Mouse (Mus musculus) myocyte (in vitro differentiated cells): ENCODE data around the gene Capn11. TPM values are rescaled to one million over a fixed set of nuclear protein-coding genes. Genes with fewer than 3 reads are reported as not detected.

Source experiments
- H3K27me3 ChIP-seq: one replicate; pipeline ENCODE4 v1.6.1; 2011; ENCODE audit not compliant: control insufficient read depth, insufficient read depth, insufficient read length
- H3K36me3 ChIP-seq: one replicate; pipeline ENCODE4 v1.6.1; 2011; ENCODE audit not compliant: control insufficient read depth, insufficient read depth
- H3K4me2 ChIP-seq: one replicate; pipeline ENCODE4 v1.6.1; 2011; ENCODE audit warnings: low read depth, control low read depth
- H3K4me3 ChIP-seq: one replicate; pipeline ENCODE4 v1.5.1; 2011; ENCODE audit warnings: mild to moderate bottlenecking, control low read depth, moderate library complexity
- H3K79me2 ChIP-seq: one replicate; pipeline ENCODE4 v1.6.1; 2011; ENCODE audit not compliant: control insufficient read depth, insufficient read depth
- H3ac ChIP-seq: one replicate; pipeline ENCODE4 v1.6.1; 2011; ENCODE audit not compliant: control insufficient read depth, insufficient read length
- CEBPB ChIP-seq: IDR thresholded peaks from 2 replicates; pipeline ENCODE4 v1.6.1; 2011; ENCODE audit warnings: mild to moderate bottlenecking, moderate library complexity; ENCODE audit not compliant: poor library complexity, insufficient read depth, severe bottlenecking
- E2F4 ChIP-seq: IDR thresholded peaks from one replicate; pipeline ENCODE4 v1.6.1; 2011; ENCODE audit warnings: mild to moderate bottlenecking, control low read depth, moderate library complexity; ENCODE audit not compliant: insufficient read depth
- MAX ChIP-seq: IDR thresholded peaks from one replicate; pipeline ENCODE4 v1.6.1; 2011; ENCODE audit warnings: low read depth, mild to moderate bottlenecking, control low read depth
- MYOD1 ChIP-seq, 3 experiments: IDR thresholded peaks; one replicate each; pipeline ENCODE4 v1.6.1; 2011; ENCODE audit warnings: control low read depth in 2 of 3, low read depth in 2 of 3, mild to moderate bottlenecking in 2 of 3, moderate library complexity in 1 of 3; ENCODE audit not compliant: insufficient read length in 2 of 3, control insufficient read depth in 1 of 3
- MYOG ChIP-seq, 3 experiments: IDR thresholded peaks; one replicate each; pipeline ENCODE4 v1.6.1; 2011; ENCODE audit warnings: control low read depth in 2 of 3, low read depth in 2 of 3, mild to moderate bottlenecking in 2 of 3; ENCODE audit not compliant: insufficient read length in 2 of 3, control insufficient read depth in 1 of 3, insufficient read depth in 1 of 3
- POLR2A ChIP-seq: IDR thresholded peaks from one replicate; pipeline ENCODE4 v1.6.1; 2011; ENCODE audit warnings: low read depth, mild to moderate bottlenecking, control low read depth, moderate library complexity; ENCODE audit not compliant: insufficient read length
- POLR2AphosphoS2 ChIP-seq: IDR thresholded peaks from one replicate; pipeline ENCODE4 v1.6.1; 2011; ENCODE audit warnings: low read depth, control low read depth; ENCODE audit not compliant: insufficient read length
- REST ChIP-seq: IDR thresholded peaks from one replicate; pipeline ENCODE4 v1.6.1; 2011; ENCODE audit warnings: mild to moderate bottlenecking, control low read depth, moderate library complexity; ENCODE audit not compliant: insufficient read depth, insufficient read length
- SRF ChIP-seq: IDR thresholded peaks from one replicate; pipeline ENCODE4 v1.6.1; 2011; ENCODE audit warnings: low read depth; ENCODE audit not compliant: control insufficient read depth, insufficient read length
- TCF12 ChIP-seq: IDR thresholded peaks from one replicate; pipeline ENCODE4 v1.6.1; 2011; ENCODE audit warnings: mild to moderate bottlenecking, control low read depth; ENCODE audit not compliant: poor library complexity, insufficient read depth, severe bottlenecking
- TCF3 ChIP-seq: IDR thresholded peaks from one replicate; pipeline ENCODE4 v1.6.1; 2011; ENCODE audit warnings: low read depth, control low read depth; ENCODE audit not compliant: insufficient read length
- USF1 ChIP-seq: IDR thresholded peaks from one replicate; pipeline ENCODE4 v1.6.1; 2011; ENCODE audit warnings: low read depth, mild to moderate bottlenecking, control low read depth, moderate library complexity
- polyA plus RNA-seq: library from polyadenylated mRNA; unstranded; fragments of >200 nt; fragmentation: generic; extraction: Trizol; gene quantifications from one replicate; pipeline ENCODE4 v1.2.1, GENCODE M21; 2012; ENCODE audit warnings: missing spikeins

The Capn11 gene
- polyA plus RNA-seq, 1 experiment = 0.38 TPM

DNA sequence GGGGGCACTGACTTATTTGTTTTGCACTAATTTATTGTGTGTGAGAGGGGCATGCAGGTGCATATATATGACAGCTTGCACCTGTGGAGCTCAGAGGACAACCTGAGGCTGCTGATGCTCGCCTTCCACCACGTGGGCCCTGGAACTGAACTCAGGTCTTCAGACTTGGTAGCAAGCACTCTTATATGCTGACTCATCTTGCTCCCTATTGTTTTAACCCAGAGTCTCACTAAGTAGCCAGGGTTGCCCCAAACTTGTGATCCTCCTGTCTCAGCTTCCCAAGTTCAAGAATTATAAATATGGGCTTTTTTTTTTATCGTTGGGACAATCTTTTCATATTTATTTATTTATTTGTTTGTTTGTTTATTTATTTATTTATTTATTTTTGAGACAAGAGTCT is 28.1 kb downstream of the Capn11 start:
- H3K79me2 ChIP-seq = no peaks in the 10 kb centered on the region
- H3ac ChIP-seq = no peak overlapping the region
- H3K4me2 ChIP-seq = no peak overlapping the region
- peak overlapping the region; percentile 7 for H3K4me3 ChIP-seq
- no peaks in the 10 kb centered on the region for H3K36me3 ChIP-seq
- TF ChIP-seq POLR2AphosphoS2 = no peak
- TF ChIP-seq SRF = no peak
- TF ChIP-seq MAX = no peak
- TF ChIP-seq USF1 = no peak
- no peak for TF ChIP-seq E2F4
- no peak for TF ChIP-seq TCF3
- TF ChIP-seq MYOD1 (IDR thresholded peaks at IDR 0.05; ENCODE audit: control insufficient read depth in 1 of 3, insufficient read length in 2 of 3, low read depth in 2 of 3) = no peak
- no peak for TF ChIP-seq TCF12
- TF ChIP-seq POLR2A = no peak
- TF ChIP-seq REST = no peak
- no peak for TF ChIP-seq CEBPB
- no peak for TF ChIP-seq MYOG (IDR thresholded peaks at IDR 0.05; ENCODE audit: control insufficient read depth in 1 of 3, insufficient read depth in 1 of 3, insufficient read length in 2 of 3, low read depth in 2 of 3)
- no peaks in the 10 kb centered on the region for H3K27me3 ChIP-seq

DNA sequence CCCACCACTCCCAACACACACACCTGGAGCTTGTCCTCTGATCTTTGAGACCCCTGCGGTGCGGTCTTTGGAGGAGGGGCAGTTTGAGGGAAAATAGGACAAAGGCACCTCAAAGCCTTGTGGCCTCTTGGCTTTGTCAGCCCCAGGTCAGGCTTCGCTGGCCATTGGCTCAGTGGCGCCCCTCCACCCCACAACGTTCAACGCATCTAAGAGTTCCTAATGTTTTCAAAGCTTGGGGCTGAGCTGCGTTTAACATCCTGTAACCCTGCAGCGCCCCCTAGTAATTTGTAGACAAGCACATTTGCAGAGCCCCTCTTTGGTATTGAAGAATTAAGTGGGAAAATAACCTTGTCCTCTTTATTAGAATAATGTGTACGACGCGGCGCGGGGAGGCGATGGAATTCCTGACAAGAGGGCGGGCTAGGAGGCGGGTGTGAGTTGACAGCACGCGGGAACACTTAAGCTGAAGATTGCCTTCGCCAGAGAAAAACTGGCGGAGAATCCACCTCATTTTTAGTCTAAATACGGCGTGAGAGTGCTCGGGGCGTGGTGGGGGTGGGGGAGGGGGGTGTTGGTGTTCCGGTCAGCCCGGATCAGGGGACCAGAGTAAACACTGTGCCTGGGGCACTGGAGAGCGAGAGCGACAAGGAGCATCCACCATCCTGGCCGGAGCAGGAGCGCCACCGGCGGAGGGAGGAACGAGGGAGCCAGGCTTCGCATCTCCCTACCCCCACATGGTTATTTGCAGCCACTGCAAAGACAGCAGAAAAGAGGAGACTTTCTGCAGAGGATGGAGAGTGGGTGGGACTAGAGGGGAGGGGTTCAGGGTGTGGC is 29.0 kb downstream of the Capn11 start:
- no peaks in the 10 kb centered on the region for H3K36me3 ChIP-seq
- H3K27me3 ChIP-seq = no peaks in the 10 kb centered on the region
- H3K4me2 ChIP-seq = peak overlapping the region; percentile 62
- H3ac ChIP-seq = no peak overlapping the region
- H3K79me2 ChIP-seq = no peaks in the 10 kb centered on the region
- TF ChIP-seq USF1 (no peak), MYOD1 (IDR thresholded peaks at IDR 0.05; ENCODE audit: control insufficient read depth in 1 of 3, insufficient read length in 2 of 3, low read depth in 2 of 3) (no peak), POLR2AphosphoS2 (no peak), CEBPB (no peak), POLR2A (no peak), TCF12 (no peak), TCF3 (no peak), MYOG (IDR thresholded peaks at IDR 0.05; ENCODE audit: control insufficient read depth in 1 of 3, insufficient read depth in 1 of 3, insufficient read length in 2 of 3, low read depth in 2 of 3) (no peak)
- peak overlapping the region; percentile 7 for H3K4me3 ChIP-seq

DNA sequence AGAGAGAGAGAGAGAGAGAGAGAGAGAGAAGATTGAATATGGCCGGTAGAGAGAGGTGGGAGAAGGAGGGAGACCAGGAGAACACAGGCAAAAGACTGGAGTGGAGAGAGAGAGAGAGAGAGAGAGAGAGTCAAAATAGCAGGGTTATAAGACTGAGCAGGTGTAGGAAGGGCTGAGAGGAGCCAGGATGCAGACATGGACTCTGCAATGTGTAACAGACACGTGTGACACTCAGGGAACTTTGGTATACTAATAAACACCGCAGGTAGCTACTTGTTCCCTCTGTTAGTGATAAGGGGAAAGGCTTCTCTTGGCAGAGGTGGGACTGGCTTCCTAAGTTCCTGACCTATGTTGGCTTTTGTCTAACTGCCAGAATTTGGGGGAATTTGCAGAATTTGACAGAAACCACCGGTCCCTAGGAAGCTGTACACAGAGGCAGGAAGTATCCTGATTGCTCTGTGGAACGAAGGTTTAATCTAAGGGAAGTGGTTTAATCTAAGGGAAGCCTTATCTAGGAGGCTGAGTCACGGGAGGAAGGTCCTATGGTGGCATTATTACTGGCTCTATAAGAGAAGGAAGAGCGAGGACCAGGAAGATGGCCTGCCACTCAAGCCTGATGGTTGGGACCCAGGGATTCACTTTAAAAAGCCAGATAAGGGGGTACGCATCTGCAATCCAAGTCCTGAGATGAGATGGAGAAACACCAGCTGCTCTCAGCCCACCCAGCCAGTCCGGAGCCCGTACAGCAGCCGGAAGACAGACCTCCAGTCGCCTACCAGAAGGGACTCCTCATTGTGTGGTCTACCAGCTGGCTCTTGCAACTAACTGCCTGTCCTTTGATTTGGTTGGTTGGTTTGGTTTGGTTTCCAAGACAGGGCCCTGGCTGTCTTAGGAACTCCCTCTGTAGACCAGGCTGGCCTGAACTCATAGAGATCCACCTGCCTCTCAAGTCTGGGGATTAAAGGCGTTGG is 30.0 kb downstream of the Capn11 start:
- TF ChIP-seq MYOD1 (IDR thresholded peaks at IDR 0.05; ENCODE audit: control insufficient read depth in 1 of 3, insufficient read length in 2 of 3, low read depth in 2 of 3) (peak in 1 of 3 experiments; percentile 7), USF1 (no peak), POLR2AphosphoS2 (no peak)
- no peak overlapping the region for H3K4me3 ChIP-seq
- H3ac ChIP-seq = no peak overlapping the region
- no peaks in the 10 kb centered on the region for H3K27me3 ChIP-seq
- H3K36me3 ChIP-seq = no peaks in the 10 kb centered on the region
- H3K79me2 ChIP-seq = no peaks in the 10 kb centered on the region
- peak overlapping the region; percentile 62 for H3K4me2 ChIP-seq

DNA sequence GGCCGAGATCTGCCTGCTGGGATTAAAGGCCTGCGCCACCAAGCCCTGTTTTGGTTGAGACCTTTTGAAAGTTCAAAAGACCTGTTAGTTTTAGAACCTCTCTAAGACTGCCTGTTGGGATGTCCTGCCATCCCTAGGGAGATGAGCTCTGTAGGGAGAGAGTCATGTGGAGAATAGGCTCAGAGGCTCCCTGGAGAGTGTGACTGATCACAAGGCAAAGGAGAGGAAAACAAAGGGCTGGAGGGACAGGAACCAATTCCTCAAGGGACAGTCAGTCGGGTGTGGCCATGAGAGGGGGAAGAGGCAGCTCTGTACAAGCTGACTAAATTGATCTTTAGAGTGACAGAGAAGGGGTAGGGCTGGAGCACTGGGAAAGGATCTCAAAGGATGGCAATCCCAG is 31.0 kb downstream of the Capn11 start:
- Histone ChIP-seq H3K4me3 (no peak overlapping the region), H3K36me3 (no peaks in the 10 kb centered on the region), H3K79me2 (no peaks in the 10 kb centered on the region), H3K4me2 (no peak overlapping the region), H3K27me3 (no peaks in the 10 kb centered on the region), H3ac (no peak overlapping the region)
- TF ChIP-seq TCF12 (no peak), MYOG (IDR thresholded peaks at IDR 0.05; ENCODE audit: control insufficient read depth in 1 of 3, insufficient read depth in 1 of 3, insufficient read length in 2 of 3, low read depth in 2 of 3) (peak in 1 of 3 experiments; percentile 10), USF1 (peak; percentile 32)
